Mouse (Mus musculus) adrenal gland, postnatal 14 days (tissue): ENCODE data around the gene Shroom4. TPM values are rescaled to one million over a fixed set of nuclear protein-coding genes. Genes with fewer than 3 reads are reported as not detected.
"Not testable (repeated sequence)": the region's sequence is repeated elsewhere in the genome, so short reads cannot be mapped to it uniquely, and the experiment has no call there.

Experiments used
- DNase-seq: peaks from one replicate; pipeline ENCODE4 v3.0.0; 2021; ENCODE audit warnings: mixed read lengths
- long read RNA-seq, 2 experiments: library from polyadenylated mRNA; stranded (forward); transcript quantifications; one replicate each; pipeline ENCODE4 v2.0.0; 2021
- total RNA-seq: library from RNA; stranded (reverse); gene quantifications from 2 replicates; pipeline ENCODE4 v1.2.3, GENCODE M21; 2021

Shroom4 gene
- total RNA-seq, result 20.2 and 20.6 TPM in 2 replicates
- long read RNA-seq, experiment 1, result 0 reads
- long read RNA-seq, experiment 2, full-length matches to known transcripts, result 1 of 2 reads
- long read RNA-seq, experiment 2, partial matches to known transcripts, result 0 of 2 reads
- long read RNA-seq, experiment 2, other reads (novel, unspliced or antisense), result 1 of 2 reads

DNA sequence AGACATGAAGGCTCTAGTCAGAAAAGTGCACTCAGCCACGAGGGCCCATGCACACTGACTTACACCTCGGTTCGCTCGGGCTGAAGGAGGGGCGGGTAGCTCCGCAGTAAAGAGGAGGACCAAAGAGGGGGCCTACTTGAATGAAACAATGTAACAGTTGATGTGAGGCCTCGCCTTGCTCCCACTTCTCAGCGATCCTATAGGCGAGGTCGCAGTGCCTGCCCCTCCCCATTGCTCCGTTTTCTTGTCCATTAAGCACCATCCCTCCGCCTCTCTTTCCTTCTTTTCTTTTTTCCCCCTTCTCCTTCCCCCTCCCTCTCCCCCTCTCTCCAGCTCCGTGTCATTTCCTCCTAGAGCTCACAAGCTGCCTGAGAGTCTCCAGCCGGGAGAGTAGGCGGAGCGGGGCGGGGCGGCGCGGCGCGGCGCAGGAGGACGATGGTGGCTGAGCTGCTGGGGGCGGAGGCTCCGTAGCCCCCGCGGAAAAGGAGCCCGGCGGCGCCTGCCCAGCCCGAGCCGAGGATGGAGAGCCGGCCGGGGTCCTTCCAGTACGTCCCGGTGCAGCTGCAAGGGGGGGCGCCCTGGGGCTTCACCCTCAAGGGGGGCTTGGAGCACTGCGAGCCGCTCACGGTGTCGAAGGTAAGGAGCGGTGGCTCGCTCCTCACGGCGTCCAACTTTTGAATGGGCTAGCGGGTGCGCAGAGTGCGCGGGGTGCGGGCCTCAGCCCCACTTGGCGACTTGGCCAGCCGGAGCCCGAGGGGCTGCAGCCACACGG, at the start of gene Shroom4:
Shroom4 (plus strand) TSS at position 229 of the 772 bp plus-strand sequence.
- peak; percentile 73 for DNase-seq

- DNase-seq, result no peak
These were observed 42.8 kb upstream of the Shroom4 start for GRCm38 (mm10) chrX:6356876-6357275.

DNA sequence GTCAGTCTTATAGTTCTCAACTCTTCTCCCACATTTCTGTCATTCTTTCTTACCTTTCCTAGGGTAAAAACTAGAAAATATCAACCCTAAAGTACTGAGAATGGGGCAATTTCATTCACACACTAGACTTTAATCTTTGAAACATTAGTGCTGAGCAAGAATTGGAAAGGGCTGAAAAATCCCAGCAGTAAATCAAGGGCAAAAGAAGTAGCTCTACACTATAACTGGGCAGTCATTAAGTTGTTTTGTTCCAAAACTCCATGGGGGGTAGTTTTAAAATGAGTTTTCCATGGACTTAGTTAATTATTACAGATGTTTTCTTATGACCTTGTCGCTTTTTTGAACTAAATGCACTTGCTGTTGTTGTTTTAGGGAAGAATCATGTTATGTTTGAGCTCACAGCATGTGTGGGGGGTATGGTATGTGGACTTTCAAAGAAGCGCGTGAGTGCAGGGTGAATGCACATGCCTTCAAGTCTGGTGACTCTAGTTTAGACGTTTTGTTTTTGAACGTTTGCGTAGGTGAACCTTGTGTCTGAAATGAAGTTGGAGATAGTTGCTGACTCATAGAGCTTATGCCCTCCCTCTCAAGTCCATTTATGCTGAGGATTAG, 42.0 kb upstream of the Shroom4 start:
- no peak for DNase-seq

DNA sequence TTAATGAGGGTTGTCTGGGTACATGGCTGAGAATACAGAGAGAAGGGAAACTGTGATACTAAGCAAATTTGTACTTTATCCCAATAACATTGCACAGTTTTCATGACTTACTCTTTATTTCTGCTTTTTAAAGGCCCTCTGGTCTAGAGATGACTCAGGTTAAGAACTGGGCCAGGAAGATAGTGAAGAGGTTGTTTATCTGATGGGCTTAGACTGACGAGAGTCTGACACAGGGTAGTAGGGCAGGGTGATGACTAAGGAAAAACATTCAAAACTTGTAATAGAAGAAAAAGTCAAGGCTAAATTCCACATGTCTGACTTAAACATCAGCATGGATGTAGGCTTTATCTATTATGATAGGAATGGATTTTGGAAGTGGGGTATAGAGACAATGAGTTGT, 30.8 kb upstream of the Shroom4 start:
- no peak for DNase-seq

DNA sequence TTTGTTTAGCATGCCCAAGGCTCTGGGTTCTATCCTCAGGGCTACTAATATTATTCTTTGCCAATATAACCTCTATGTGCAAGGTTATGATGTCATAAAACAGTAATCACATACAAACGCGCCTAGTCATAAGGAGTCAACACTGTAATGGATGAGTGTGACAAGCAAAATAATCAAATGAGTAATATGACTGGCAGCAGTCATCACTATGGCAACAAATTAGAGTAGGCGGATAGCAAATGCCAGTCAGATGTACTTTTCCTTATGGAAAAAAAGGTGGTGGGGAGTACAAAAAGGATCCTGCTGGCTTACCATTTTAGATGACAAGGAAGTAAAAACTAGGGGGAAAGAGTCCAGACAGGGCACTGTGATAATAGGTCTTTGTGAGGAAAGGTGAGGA, 28.9 kb upstream of the Shroom4 start:
- DNase-seq, result no peak

GRCm38 (mm10) chrX:6393861-6394260, 5.8 kb upstream of the Shroom4 start:
- DNase-seq, result no peak

- no peak for DNase-seq
These were observed 461 bp upstream of the Shroom4 start for GRCm38 (mm10) chrX:6399193-6399592.

- peak; percentile 50 for DNase-seq
These were observed 855 bp downstream of the Shroom4 start for GRCm38 (mm10) chrX:6400398-6401020.

GRCm38 (mm10) chrX:6402921-6403320, 3.3 kb downstream of the Shroom4 start:
- no peak for DNase-seq

- DNase-seq, result no peak
These were observed 9.5 kb downstream of the Shroom4 start for GRCm38 (mm10) chrX:6409114-6409513.

- no peak for DNase-seq
These were observed 15.8 kb downstream of the Shroom4 start for GRCm38 (mm10) chrX:6415412-6415811.

DNA sequence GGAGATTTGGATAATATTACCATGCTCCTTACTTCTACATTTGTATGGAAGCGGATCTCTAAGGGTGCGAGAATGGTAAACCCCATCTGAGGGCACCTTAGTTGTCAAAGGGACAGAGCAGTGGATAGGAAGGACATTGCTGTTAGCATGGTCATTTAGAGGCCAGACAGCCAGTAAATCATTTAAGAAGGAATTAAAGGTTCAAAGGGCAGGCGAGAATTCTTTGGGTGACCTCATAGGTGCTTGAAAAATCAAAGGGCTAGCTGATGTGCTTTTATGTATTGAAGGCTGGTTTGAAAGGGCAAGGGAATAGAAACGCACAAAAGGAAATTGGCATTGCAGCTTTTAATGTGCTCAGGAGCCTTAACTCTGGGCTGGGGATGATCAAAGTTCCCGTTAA, 16.3 kb downstream of the Shroom4 start:
- DNase-seq, result no peak

DNA sequence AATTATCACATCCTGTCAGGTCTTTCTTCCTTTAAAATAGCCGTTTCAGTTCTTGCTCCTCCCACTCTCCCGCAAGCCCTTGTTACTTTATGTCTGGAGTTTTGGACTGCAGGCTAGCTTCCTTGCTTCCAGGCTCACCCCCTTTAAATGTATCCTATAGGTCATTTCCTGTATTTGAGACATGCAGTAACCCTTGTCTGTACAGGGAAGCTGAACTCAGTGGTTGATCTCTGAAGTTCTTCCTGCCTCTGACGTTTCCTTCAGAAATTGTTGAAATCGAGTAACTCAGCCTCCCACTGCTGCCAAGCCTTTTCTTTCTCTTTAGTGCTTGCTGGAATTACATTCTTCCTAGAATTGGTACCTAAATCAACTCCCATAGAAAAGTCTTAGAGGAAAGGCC, 18.5 kb downstream of the Shroom4 start:
- DNase-seq, result no peak

DNA sequence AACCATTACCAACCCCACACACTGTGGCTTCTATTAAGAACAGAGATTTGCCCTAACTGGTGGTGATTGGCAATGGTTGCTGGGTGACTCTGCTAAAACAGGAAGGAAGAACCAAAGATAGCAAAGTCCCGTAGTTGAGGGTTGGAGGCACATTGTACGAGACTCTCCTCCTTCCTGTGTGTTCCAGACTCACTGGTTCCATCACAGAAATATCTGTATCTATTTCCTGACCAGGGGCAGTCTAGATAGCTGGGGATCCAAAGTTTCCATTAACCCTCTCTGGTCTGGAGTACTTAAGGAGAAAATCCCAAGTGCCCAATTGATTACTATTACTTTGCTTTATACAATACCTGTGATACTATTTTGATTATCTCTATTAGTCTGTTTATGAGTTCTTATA, 35.6 kb downstream of the Shroom4 start:
- no peak for DNase-seq

GRCm38 (mm10) chrX:6446422-6446821, 46.8 kb downstream of the Shroom4 start:
- no peak for DNase-seq

- DNase-seq, result peak; percentile 32
These were observed 48.3 kb downstream of the Shroom4 start for GRCm38 (mm10) chrX:6448001-6448400.

DNA sequence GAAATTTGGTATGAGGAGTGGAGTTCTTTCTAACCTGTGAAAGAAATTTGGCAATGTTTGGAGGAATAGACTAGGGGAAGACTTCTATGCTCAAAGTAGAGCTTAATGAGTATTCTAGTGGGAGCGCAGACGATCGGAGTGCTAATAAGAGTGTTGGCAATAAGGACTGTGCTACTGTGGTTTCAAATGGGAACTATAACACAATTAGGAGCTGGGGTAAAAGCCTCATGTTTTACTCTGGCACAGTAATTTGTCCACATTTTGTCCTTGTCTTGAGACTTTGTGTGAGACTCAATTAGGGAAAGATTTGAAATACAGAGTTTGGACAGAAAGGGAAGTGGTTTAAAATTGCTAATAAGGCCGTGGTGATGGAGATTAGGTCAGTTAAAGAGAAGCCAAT, 53.6 kb downstream of the Shroom4 start:
- DNase-seq, result no peak

DNA sequence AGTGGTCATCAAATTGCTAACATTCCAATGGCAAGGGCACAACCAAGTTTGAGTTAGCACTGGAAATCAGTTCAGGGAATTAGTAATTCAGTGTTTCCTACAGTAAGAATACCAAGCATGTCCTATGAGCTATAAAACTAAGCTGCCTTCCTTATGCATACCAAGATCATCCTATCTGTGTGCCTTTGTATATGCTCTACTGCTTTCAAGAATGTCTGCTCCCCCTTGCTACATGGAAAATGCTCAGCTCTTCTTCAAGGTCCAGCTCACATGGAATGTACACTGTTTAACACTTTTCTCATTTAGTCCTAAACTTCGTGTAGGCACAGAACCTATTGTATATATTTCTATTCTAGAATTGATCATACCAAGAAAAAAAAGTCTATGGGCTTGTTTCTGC, 69.6 kb downstream of the Shroom4 start:
- DNase-seq, result not testable (repeated sequence)

DNA sequence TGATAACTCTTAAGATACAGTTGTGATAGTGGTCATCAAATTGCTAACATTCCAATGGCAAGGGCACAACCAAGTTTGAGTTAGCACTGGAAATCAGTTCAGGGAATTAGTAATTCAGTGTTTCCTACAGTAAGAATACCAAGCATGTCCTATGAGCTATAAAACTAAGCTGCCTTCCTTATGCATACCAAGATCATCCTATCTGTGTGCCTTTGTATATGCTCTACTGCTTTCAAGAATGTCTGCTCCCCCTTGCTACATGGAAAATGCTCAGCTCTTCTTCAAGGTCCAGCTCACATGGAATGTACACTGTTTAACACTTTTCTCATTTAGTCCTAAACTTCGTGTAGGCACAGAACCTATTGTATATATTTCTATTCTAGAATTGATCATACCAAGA, 72.9 kb downstream of the Shroom4 start:
- not testable (repeated sequence) for DNase-seq

- peak; percentile 13 for DNase-seq
These were observed 75.5 kb downstream of the Shroom4 start for GRCm38 (mm10) chrX:6475177-6475576.

- peak; percentile 11 for DNase-seq
These were observed 82.6 kb downstream of the Shroom4 start for GRCm38 (mm10) chrX:6482268-6482667.

GRCm38 (mm10) chrX:6483817-6484216, 84.2 kb downstream of the Shroom4 start:
- no peak for DNase-seq

DNA sequence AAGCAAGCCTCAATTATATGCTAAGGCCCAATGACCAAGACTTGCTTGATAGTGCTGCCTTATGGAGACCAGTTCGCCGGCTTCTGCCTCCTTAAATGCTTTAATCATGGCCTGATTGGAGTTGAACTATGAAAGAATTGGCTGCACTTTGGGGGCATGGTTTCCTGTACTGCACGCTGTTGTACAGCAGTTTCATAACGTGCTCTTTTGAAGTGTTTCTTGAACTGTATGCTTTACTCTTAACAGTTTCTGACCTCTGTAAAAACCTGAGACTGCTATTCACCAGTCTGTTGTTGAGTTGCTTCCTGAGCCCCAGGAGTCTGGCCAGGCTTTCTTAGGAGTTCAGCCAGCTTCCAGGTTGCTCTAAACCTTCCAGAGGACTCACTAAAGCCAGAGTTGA, 90.8 kb downstream of the Shroom4 start:
- no peak for DNase-seq
